Mouse (Mus musculus) forebrain, embryonic 11.5 days (tissue): ENCODE measurements around the gene Itpr1. TPM values are rescaled to one million over a fixed set of nuclear protein-coding genes. Genes with fewer than 3 reads are reported as not detected.

Experiments
- ATAC-seq: fragments of 200-750 bp; cut with Nextera tagmentation; replicated peaks from 2 replicates; pipeline ENCODE4 v1.8.0; 2017; ENCODE audit warnings: moderate TSS enrichment; ENCODE audit not compliant: low FRiP score
- DNase-seq: peaks from one replicate; pipeline ENCODE4 v3.0.0-alpha.2; 2017; ENCODE audit warnings: low spot score
- H3K27ac ChIP-seq: fragments of 300-500 bp; sonication (generic); 2 replicates; pipeline ENCODE4 v1.5.1; 2014; ENCODE audit warnings: low read depth, low read length
- H3K27me3 ChIP-seq: fragments of 300-500 bp; sonication (generic); 2 replicates; pipeline ENCODE4 v1.6.1; 2014; ENCODE audit warnings: mild to moderate bottlenecking, low read length, mixed read lengths; ENCODE audit not compliant: control insufficient read depth, insufficient read depth
- H3K36me3 ChIP-seq: fragments of 300-500 bp; sonication (generic); 2 replicates; pipeline ENCODE4 v1.6.1; 2014; ENCODE audit warnings: mild to moderate bottlenecking, low read length, moderate library complexity, mixed read lengths; ENCODE audit not compliant: control insufficient read depth, insufficient read depth
- H3K4me1 ChIP-seq: fragments of 300-500 bp; sonication (generic); replicated peaks from 2 replicates; pipeline ENCODE4 v1.6.1; 2014; ENCODE audit warnings: low read length, mixed read lengths; ENCODE audit not compliant: control insufficient read depth, insufficient read depth
- H3K4me2 ChIP-seq: fragments of 300-500 bp; sonication (generic); 2 replicates; pipeline ENCODE4 v1.6.1; 2014; ENCODE audit warnings: low read depth, mild to moderate bottlenecking, low read length, moderate library complexity, mixed read lengths; ENCODE audit not compliant: severe bottlenecking
- H3K4me3 ChIP-seq: fragments of 300-500 bp; sonication (generic); 2 replicates; pipeline ENCODE4 v1.5.1; 2014; ENCODE audit warnings: low read depth, low read length
- H3K9ac ChIP-seq: fragments of 300-500 bp; sonication (generic); 2 replicates; pipeline ENCODE4 v1.6.1; 2014; ENCODE audit warnings: low read length
- H3K9me3 ChIP-seq: fragments of 300-500 bp; sonication (generic); 2 replicates; pipeline ENCODE4 v1.6.1; 2016; ENCODE audit warnings: low read length, mixed read lengths; ENCODE audit not compliant: control insufficient read depth
- WGBS: fragments of 180-500 bp; shearing (Covaris S2); extraction: QIAGEN DNeasy Blood & Tissue Kit; methylation state at CpG from one replicate; pipeline ENCODE4 v1.1.7; 2014; 5-methylcytosine and 5-hydroxymethylcytosine counted together
- polyA plus RNA-seq: library from polyadenylated mRNA; unstranded; fragments of >200 nt; fragmentation: Nextera tagmentation; extraction: Ambion mirVana; gene quantifications from 2 replicates; pipeline ENCODE4 v1.2.1, GENCODE M21; 2014

Gene Itpr1
- polyA plus RNA-seq, 1 experiment from 2014 or later: 8.1 TPM

DNA sequence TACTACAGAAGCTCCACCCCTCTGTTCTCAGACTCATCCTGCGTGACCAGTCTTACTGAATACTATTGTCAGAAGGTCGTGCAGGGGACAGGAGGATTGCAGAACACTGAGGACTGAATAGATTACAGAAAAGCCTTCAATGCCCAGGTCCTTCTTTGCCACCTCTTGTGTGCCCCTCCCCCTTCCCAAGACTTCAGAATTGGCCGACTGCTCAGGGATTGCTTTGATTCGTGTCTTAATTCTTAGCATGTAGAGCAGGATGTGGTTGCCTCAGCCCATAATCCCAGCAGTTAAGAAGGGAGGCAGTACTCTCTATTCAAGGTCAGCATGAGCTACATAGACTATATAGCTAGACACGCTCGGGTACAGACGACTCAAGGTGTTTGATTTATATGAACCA is 359.8 kb downstream of the Itpr1 start:
- Histone ChIP-seq H3K9ac (no peak overlapping the region), H3K27ac (no peak overlapping the region), H3K4me2 (no peak overlapping the region), H3K36me3 (no peaks in the 10 kb centered on the region), H3K4me3 (no peak overlapping the region), H3K4me1 (0 out of 2 replicates have a peak, but pooled peaks cover 4% of the 10 kb centered on the region), H3K27me3 (no peaks in the 10 kb centered on the region), H3K9me3 (no peaks in the 10 kb centered on the region)
- no peak for DNase-seq
- no peak for ATAC-seq
- 60% methylated on average over 7 of the region's 7 CpGs for WGBS

DNA sequence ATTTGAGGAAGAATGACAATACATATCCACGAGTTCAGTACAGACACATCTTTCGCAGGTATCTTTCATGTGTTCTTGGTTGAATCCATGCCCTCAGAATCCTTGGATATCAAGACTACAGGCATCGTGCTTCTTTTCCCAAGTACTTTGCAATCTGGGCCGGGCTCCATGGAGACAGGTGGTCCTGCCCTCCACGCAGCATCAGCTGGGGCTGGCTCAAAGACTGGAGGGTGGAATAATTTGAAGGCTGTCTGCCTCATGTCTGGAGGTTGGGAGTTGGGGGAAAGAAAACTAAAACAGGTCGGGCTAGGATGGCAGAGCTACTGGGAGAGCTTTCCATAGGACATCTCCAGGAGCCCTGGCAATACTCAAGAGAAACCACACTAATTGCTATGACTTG is 364.2 kb downstream of the Itpr1 start:
- 92% methylated on average over 6 of the region's 6 CpGs for WGBS

GRCm38 (mm10) chr6:108588426-108588825 is 375.5 kb downstream of the Itpr1 start:
- no peak for ATAC-seq
- no peaks in the 10 kb centered on the region for H3K4me1 ChIP-seq
- no peak for DNase-seq
- H3K27me3 ChIP-seq: no peaks in the 10 kb centered on the region
- no peak overlapping the region for H3K4me2 ChIP-seq
- H3K27ac ChIP-seq: no peak overlapping the region
- H3K4me3 ChIP-seq: no peak overlapping the region
- no peak overlapping the region for H3K9ac ChIP-seq
- H3K9me3 ChIP-seq: no peaks in the 10 kb centered on the region
- WGBS: 91% methylated on average over 3 of the region's 3 CpGs
- H3K36me3 ChIP-seq: no peaks in the 10 kb centered on the region

More for the DNA sequence above, 364.2 kb downstream of the Itpr1 start:
- Histone ChIP-seq H3K27ac (no peak overlapping the region), H3K27me3 (no peaks in the 10 kb centered on the region), H3K4me2 (no peak overlapping the region), H3K4me3 (no peak overlapping the region), H3K36me3 (no peaks in the 10 kb centered on the region), H3K9ac (no peak overlapping the region), H3K9me3 (no peaks in the 10 kb centered on the region), H3K4me1 (no peaks in the 10 kb centered on the region)
- ATAC-seq (no peak), DNase-seq (no peak)

DNA sequence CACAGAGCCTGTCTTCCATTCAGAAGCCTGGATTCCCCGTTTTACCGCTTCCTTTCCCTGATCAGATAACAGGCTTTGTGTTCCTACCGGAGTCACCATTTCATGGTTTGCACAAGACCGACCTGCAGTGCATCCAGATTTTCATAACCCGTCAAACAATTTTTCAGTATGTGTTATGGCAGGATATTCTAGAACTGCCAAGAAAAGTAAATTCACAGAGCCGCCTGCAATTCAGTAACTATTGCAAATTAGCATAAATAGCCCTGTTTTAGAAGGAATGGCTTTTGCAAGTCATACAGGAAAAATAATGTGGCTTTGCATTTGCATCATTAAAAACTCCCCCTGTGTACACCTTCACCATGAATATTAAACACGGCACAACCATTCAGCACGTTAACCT is 379.3 kb downstream of the Itpr1 start:
- H3K27me3 ChIP-seq: no peaks in the 10 kb centered on the region
- no peak overlapping the region for H3K27ac ChIP-seq
- no peaks in the 10 kb centered on the region for H3K9me3 ChIP-seq
- no peak for DNase-seq
- H3K9ac ChIP-seq: no peak overlapping the region
- 75% methylated on average over 8 of the region's 8 CpGs for WGBS
- H3K36me3 ChIP-seq: no peaks in the 10 kb centered on the region
- no peak overlapping the region for H3K4me2 ChIP-seq
- H3K4me1 ChIP-seq: no peaks in the 10 kb centered on the region
- no peak for ATAC-seq
- no peak overlapping the region for H3K4me3 ChIP-seq

GRCm38 (mm10) chr6:108592636-108593035 is 379.7 kb downstream of the Itpr1 start:
- H3K4me2 ChIP-seq: no peak overlapping the region
- no peaks in the 10 kb centered on the region for H3K9me3 ChIP-seq
- DNase-seq (no peak), ATAC-seq (no peak)
- H3K9ac ChIP-seq: no peak overlapping the region
- no peaks in the 10 kb centered on the region for H3K36me3 ChIP-seq
- no peak overlapping the region for H3K27ac ChIP-seq
- WGBS: 76% methylated on average over 6 of the region's 6 CpGs
- no peaks in the 10 kb centered on the region for H3K4me1 ChIP-seq
- no peak overlapping the region for H3K4me3 ChIP-seq
- no peaks in the 10 kb centered on the region for H3K27me3 ChIP-seq

- no peak overlapping the region for H3K4me3 ChIP-seq
- 84% methylated on average over 5 of the region's 5 CpGs for WGBS
- no peak overlapping the region for H3K4me2 ChIP-seq
- no peaks in the 10 kb centered on the region for H3K27me3 ChIP-seq
- H3K36me3 ChIP-seq: no peaks in the 10 kb centered on the region
- no peaks in the 10 kb centered on the region for H3K4me1 ChIP-seq
- ATAC-seq (no peak), DNase-seq (no peak)
- H3K9ac ChIP-seq: no peak overlapping the region
- H3K9me3 ChIP-seq: no peaks in the 10 kb centered on the region
- no peak overlapping the region for H3K27ac ChIP-seq
These were observed 381.4 kb downstream of the Itpr1 start for GRCm38 (mm10) chr6:108594171-108594841.

DNA sequence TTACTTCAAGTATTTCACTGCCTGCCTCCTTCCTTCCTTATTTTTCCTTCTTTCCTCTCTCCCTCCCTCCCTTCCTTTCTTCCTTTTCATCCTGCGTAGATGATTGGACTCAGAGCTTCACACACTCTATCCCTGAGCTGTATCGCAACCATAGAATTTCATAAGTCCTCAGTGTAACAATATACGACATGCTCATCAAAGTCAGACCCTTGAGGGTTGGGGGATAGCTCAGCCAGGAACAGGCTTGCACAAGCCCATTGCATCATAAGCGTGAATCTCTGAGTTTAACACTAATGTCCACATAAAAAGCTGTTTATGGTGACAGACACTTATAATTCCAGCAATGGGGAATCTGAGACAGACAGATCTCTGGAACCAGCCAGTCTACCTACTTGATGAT is 385.8 kb downstream of the Itpr1 start:
- DNase-seq (no peak), ATAC-seq (no peak)
- no peak overlapping the region for H3K4me3 ChIP-seq
- no peaks in the 10 kb centered on the region for H3K9me3 ChIP-seq
- H3K36me3 ChIP-seq: no peaks in the 10 kb centered on the region
- no peaks in the 10 kb centered on the region for H3K27me3 ChIP-seq
- WGBS: 82% methylated on average over 4 of the region's 4 CpGs
- H3K4me2 ChIP-seq: no peak overlapping the region
- H3K27ac ChIP-seq: no peak overlapping the region
- no peak overlapping the region for H3K9ac ChIP-seq
- H3K4me1 ChIP-seq: no peaks in the 10 kb centered on the region

DNA sequence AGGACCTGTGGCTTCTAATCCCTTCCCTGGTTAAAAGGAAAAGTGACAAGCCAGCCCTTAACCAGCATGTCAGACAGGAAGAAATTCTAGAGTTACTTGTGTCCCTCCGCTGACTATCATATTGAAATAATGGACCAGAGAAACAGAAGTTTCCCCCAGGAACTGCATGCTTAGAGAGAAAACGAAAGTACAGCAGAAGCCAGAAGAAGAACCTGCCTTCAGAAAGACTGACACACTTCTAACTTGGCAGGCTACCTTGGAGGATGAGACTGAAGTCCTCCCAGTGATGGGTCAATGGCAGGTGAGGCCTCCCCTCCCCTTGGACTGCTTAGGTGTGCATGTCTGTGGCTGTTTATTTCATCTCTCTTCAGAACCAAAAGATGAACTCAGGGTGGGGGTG is 386.4 kb downstream of the Itpr1 start:
- Histone ChIP-seq H3K27me3 (no peaks in the 10 kb centered on the region), H3K36me3 (no peaks in the 10 kb centered on the region), H3K9me3 (no peaks in the 10 kb centered on the region), H3K27ac (no peak overlapping the region), H3K9ac (no peak overlapping the region), H3K4me1 (no peaks in the 10 kb centered on the region), H3K4me3 (no peak overlapping the region), H3K4me2 (no peak overlapping the region)
- no peak for ATAC-seq
- no peak for DNase-seq
- 81% methylated on average over 2 of the region's 2 CpGs for WGBS
